Mouse (Mus musculus) heart, embryonic 14.5 days (tissue): ENCODE data around the gene Borcs8. TPM values are rescaled to one million over a fixed set of nuclear protein-coding genes. Genes with fewer than 3 reads are reported as not detected.
A peak's percentile ranks its signal among the peaks of the same experiment; 100 is the strongest.

Experiments used
- ATAC-seq: fragments of 200-750 bp; cut with Nextera tagmentation; 2 replicates; pipeline ENCODE4 v1.8.0; 2017; ENCODE audit warnings: low read depth, moderate TSS enrichment; ENCODE audit not compliant: insufficient number of reproducible peaks, insufficient read depth, low FRiP score
- H3K27ac ChIP-seq, 2 experiments: fragments of 200-500 bp in 1 of 2; fragments of 300-500 bp in 1 of 2; sonication (generic) in 1 of 2; replicated peaks in 1 of 2; 2 replicates each; pipeline ENCODE4 v1.5.1; 2012 to 2014; ENCODE audit warnings: low read depth in 2 of 2, low read length in 2 of 2, control low read depth in 1 of 2, mild to moderate bottlenecking in 1 of 2, mixed read lengths in 1 of 2; ENCODE audit not compliant: control insufficient read depth in 1 of 2, insufficient read depth in 1 of 2
- H3K27me3 ChIP-seq: fragments of 300-500 bp; sonication (generic); 2 replicates; pipeline ENCODE4 v1.6.1; 2014; ENCODE audit warnings: mild to moderate bottlenecking, low read length, control low read depth; ENCODE audit not compliant: control insufficient read depth, insufficient read depth
- H3K36me3 ChIP-seq: fragments of 300-500 bp; sonication (generic); 2 replicates; pipeline ENCODE4 v1.6.1; 2014; ENCODE audit warnings: mild to moderate bottlenecking, control low read depth, low read length, mixed read lengths; ENCODE audit not compliant: control insufficient read depth, insufficient read depth
- H3K4me1 ChIP-seq, 2 experiments: fragments of 200-500 bp in 1 of 2; fragments of 300-500 bp in 1 of 2; sonication (generic) in 1 of 2; 2 replicates each; pipeline ENCODE4 v1.6.1; 2012 to 2014; ENCODE audit warnings: low read length in 2 of 2, control low read depth in 1 of 2, mixed read lengths in 1 of 2; ENCODE audit not compliant: control insufficient read depth in 2 of 2, insufficient read depth in 2 of 2
- H3K4me2 ChIP-seq: fragments of 300-500 bp; sonication (generic); 2 replicates; pipeline ENCODE4 v1.6.1; 2014; ENCODE audit warnings: mild to moderate bottlenecking, low read length
- H3K4me3 ChIP-seq, 2 experiments: fragments of 200-500 bp in 1 of 2; fragments of 300-500 bp in 1 of 2; sonication (generic) in 1 of 2; 2 replicates each; pipeline ENCODE4 v1.5.1; 2012 to 2014; ENCODE audit warnings: low read length in 2 of 2, mild to moderate bottlenecking in 2 of 2, control low read depth in 1 of 2, low read depth in 1 of 2, moderate library complexity in 1 of 2; ENCODE audit not compliant: control insufficient read depth in 1 of 2, insufficient read depth in 1 of 2
- H3K9ac ChIP-seq: fragments of 300-500 bp; sonication (generic); 2 replicates; pipeline ENCODE4 v1.6.1; 2014; ENCODE audit warnings: mild to moderate bottlenecking, low read length
- H3K9me3 ChIP-seq: fragments of 300-500 bp; sonication (generic); 2 replicates; pipeline ENCODE4 v1.6.1; 2016; ENCODE audit warnings: low read length, control low read depth; ENCODE audit not compliant: control insufficient read depth
- WGBS: fragments of 180-500 bp; shearing (Covaris S2); extraction: QIAGEN DNeasy Blood & Tissue Kit; methylation state at CpG from one replicate; pipeline ENCODE4 v1.1.7; 2014; 5-methylcytosine and 5-hydroxymethylcytosine counted together
- polyA plus RNA-seq: library from polyadenylated mRNA; unstranded; fragments of >200 nt; fragmentation: Nextera tagmentation; extraction: Ambion mirVana; gene quantifications from 2 replicates; pipeline ENCODE4 v1.2.1, GENCODE M21; 2014

Gene Borcs8
- polyA plus RNA-seq, 1 experiment from 2014 or later = 46.7 TPM

GRCm38 (mm10) chr8:70134931-70135330, 4.4 kb upstream of the Borcs8 start:
- peaks cover 53% of the 10 kb centered on the region for H3K36me3 ChIP-seq
- H3K4me2 ChIP-seq = no peak overlapping the region
- no peak overlapping the region for H3K4me3 ChIP-seq
- H3K9ac ChIP-seq = no peak overlapping the region
- H3K4me1 ChIP-seq = peaks cover 14 to 28% of the 10 kb centered on the region in 2 experiments
- ATAC-seq = no peak
- peak overlapping the region; percentile 48 to 49; a peak in 1 of 4 replicates for H3K27ac ChIP-seq
- WGBS = 66% methylated on average over 9 of the region's 9 CpGs
- H3K9me3 ChIP-seq = no peaks in the 10 kb centered on the region
- H3K27me3 ChIP-seq = no peaks in the 10 kb centered on the region

- Histone ChIP-seq H3K4me3 (no peak overlapping the region), H3K36me3 (peaks cover 53% of the 10 kb centered on the region), H3K27me3 (no peaks in the 10 kb centered on the region), H3K4me1 (peaks cover 16 to 29% of the 10 kb centered on the region in 2 experiments), H3K4me2 (no peak overlapping the region), H3K9me3 (no peaks in the 10 kb centered on the region), H3K27ac (no peak overlapping the region), H3K9ac (no peak overlapping the region)
- 83% methylated on average over 4 of the region's 4 CpGs for WGBS
- ATAC-seq = no peak
These were observed 2.7 kb upstream of the Borcs8 start for GRCm38 (mm10) chr8:70136591-70136990.

GRCm38 (mm10) chr8:70137890-70138289, 1.4 kb upstream of the Borcs8 start:
- H3K27ac ChIP-seq = no peak overlapping the region
- H3K4me2 ChIP-seq = peak overlapping the region; percentile 81
- 78% methylated on average over 4 of the region's 4 CpGs for whole genome bisulfite sequencing
- H3K36me3 ChIP-seq = peaks cover 58% of the 10 kb centered on the region
- ATAC-seq = no peak
- peaks cover 13 to 23% of the 10 kb centered on the region in 2 experiments for H3K4me1 ChIP-seq
- peak overlapping the region; percentile 82; the same call in 1 of the 2 replicates for H3K9ac ChIP-seq
- H3K27me3 ChIP-seq = no peaks in the 10 kb centered on the region
- H3K9me3 ChIP-seq = no peaks in the 10 kb centered on the region
- peak overlapping the region in 1 of 2 experiments; percentile 76; a peak in 1 of 4 replicates for H3K4me3 ChIP-seq

GRCm38 (mm10) chr8:70139981-70140380, 682 bp downstream of the Borcs8 start:
- peaks cover 53% of the 10 kb centered on the region for H3K36me3 ChIP-seq
- peak overlapping the region; percentile 76 to 97 for H3K4me3 ChIP-seq
- H3K9me3 ChIP-seq = no peaks in the 10 kb centered on the region
- peaks cover 11 to 17% of the 10 kb centered on the region in 2 experiments for H3K4me1 ChIP-seq
- H3K27ac ChIP-seq = peak overlapping the region; percentile 81 to 83
- no peak for ATAC-seq
- H3K27me3 ChIP-seq = no peaks in the 10 kb centered on the region
- H3K4me2 ChIP-seq = peak overlapping the region; percentile 81
- H3K9ac ChIP-seq = peak overlapping the region; percentile 84
- WGBS = 7% methylated on average over 9 of the region's 9 CpGs

- Histone ChIP-seq H3K27ac (no peak overlapping the region), H3K4me1 (no peaks in the 10 kb centered on the region; a peak in 1 of 4 replicates), H3K4me2 (no peak overlapping the region), H3K9ac (no peak overlapping the region), H3K27me3 (peaks cover 3% of the 10 kb centered on the region; the same call in 1 of the 2 replicates), H3K36me3 (peaks cover 38% of the 10 kb centered on the region), H3K9me3 (no peaks in the 10 kb centered on the region), H3K4me3 (no peak overlapping the region)
- WGBS = 81% methylated on average over 7 of the region's 7 CpGs
- no peak for ATAC-seq
These were observed 8.6 kb downstream of the Borcs8 start for GRCm38 (mm10) chr8:70147678-70148607.

- no peak overlapping the region for H3K9ac ChIP-seq
- no peak overlapping the region for H3K4me3 ChIP-seq
- H3K27me3 ChIP-seq = peaks cover 7% of the 10 kb centered on the region
- H3K36me3 ChIP-seq = peaks cover 22% of the 10 kb centered on the region
- no peak overlapping the region for H3K27ac ChIP-seq
- no peaks in the 10 kb centered on the region; a peak in 1 of 4 replicates for H3K4me1 ChIP-seq
- H3K4me2 ChIP-seq = no peak overlapping the region
- no peak; the same call in 1 of the 2 replicates for ATAC-seq
- H3K9me3 ChIP-seq = no peaks in the 10 kb centered on the region
- WGBS = 17% methylated on average over 13 of the region's 13 CpGs
These were observed 10.9 kb downstream of the Borcs8 start for GRCm38 (mm10) chr8:70150158-70150557.

GRCm38 (mm10) chr8:70152537-70153257, 13.4 kb downstream of the Borcs8 start:
- WGBS = 16% methylated on average over 22 of the region's 22 CpGs
- ATAC-seq = peak; percentile 76; the same call in 1 of the 2 replicates
- no peak overlapping the region for H3K4me3 ChIP-seq

More at GRCm38 (mm10) chr8:70152537-70153257, 13.4 kb downstream of the Borcs8 start:
- Histone ChIP-seq H3K9me3 (no peaks in the 10 kb centered on the region), H3K4me2 (peak overlapping the region; percentile 42), H3K36me3 (no peaks in the 10 kb centered on the region), H3K27ac (no peak overlapping the region), H3K27me3 (peaks cover 7% of the 10 kb centered on the region), H3K9ac (no peak overlapping the region), H3K4me1 (no peaks in the 10 kb centered on the region; a peak in 1 of 4 replicates)
